Mouse (Mus musculus) kidney, adult 2 months (tissue): Measurements from ENCODE around the gene Olfr1133.
"Not testable (repeated sequence)": the region's sequence is repeated elsewhere in the genome, so short reads cannot be mapped to it uniquely, and the experiment has no call there.

Experiments
- CTCF ChIP-seq: fragments of 200-500 bp; conservative IDR thresholded peaks from 2 replicates; pipeline ENCODE4 v1.5.1; 2011; ENCODE audit warnings: low read depth, mild to moderate bottlenecking, control low read depth, low read length, moderate library complexity, mixed read lengths; ENCODE audit not compliant: insufficient read depth, insufficient read length
- POLR2A ChIP-seq: fragments of 200-500 bp; IDR thresholded peaks from one replicate; pipeline ENCODE4 v1.6.1; 2011; ENCODE audit warnings: low read depth, low read length, control low read depth

DNA sequence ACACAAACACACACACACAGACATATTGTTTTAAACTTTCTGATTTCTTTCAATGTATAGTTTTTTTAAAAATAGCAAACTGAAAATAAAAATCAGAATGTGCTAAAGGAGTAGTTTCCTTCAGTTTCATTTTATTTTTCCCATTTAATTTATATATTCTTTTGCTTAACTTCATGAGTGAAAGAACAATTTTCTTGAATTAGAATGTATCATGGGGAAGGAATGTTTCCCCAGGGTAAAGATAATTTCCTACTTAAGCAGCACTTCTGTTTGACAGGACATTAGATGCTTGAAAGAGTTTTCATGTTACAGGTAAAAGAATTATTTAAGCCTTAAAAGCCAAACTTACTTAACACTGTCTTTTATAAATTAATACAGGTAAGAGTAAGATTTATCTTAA, 41.3 kb downstream of the Olfr1133 start, which contains the start of gene Olfr1130:
- not testable (repeated sequence) for TF ChIP-seq POLR2A, CTCF
